Mouse (Mus musculus) cerebellum, adult 2 months (tissue): ENCODE measurements around the gene Creg1.

Experiments used
- CTCF ChIP-seq: fragments of 200-500 bp; IDR thresholded peaks from 2 replicates; pipeline ENCODE4 v1.5.1; 2011; ENCODE audit warnings: low read depth, mild to moderate bottlenecking, control low read depth, low read length, moderate library complexity, borderline replicate concordance; ENCODE audit not compliant: insufficient read depth
- POLR2A ChIP-seq: fragments of 200-500 bp; IDR thresholded peaks from 2 replicates; pipeline ENCODE4 v1.6.1; 2011; ENCODE audit warnings: low read length, control low read depth, borderline replicate concordance; ENCODE audit not compliant: insufficient read depth

- TF ChIP-seq CTCF (no peak), POLR2A (no peak)
Measured at GRCm38 (mm10) chr1:165713798-165714197, 49.7 kb upstream of the Creg1 start.
